Mouse (Mus musculus): ENCODE measurements around the gene Gper1.

Gene Gper1

DNA sequence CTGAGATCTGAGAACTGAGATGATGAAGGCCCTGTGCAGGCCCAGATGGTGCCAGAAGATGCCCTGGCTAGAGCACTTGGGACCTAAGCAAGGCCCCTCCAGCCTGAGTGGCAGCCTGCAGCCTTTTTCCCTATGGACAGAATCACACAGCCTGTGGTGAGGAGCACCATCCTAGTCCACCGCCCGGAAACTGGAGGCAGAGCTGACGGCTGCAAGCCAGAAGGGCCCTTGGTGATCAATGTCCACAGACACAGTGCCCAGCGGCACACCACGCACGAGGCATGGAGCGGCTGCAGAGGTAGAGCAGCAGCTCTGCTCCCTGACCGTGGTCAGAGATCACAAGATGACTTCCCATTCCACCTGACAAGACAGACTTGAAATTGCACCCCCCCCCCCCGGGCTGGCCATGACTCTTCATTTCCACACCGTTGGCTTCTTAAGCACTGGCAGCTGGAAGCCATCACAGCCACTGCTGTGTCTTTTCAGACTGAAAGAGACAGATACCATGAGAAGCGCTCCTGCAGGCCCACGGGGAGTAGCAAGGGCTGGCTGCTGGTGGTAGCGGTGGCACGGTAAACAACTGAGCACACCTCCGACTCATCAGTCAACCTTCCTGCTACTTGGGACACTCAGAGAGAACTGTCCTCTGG lies 11.2 kb upstream of the Gper1 start:
- peak; percentile 30 for DNase-seq

DNA sequence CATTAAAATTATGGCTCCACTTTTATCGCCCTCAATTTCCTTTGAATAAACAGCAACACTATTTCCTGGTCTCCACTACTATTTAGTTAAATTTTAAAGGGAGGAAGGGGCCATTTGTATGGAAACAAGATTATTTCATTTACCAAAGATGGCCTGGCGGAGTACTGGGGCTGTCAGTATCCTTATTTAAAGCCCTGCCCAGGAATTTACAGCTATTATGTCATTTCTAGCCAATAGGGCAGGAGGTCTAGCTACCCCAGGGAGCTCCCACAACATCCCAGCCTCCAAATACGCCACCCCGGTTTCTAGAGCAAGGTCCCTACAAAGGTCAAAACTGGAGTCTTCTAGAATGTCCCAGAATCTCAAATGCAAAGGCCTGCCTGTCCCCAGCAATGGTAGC lies 9.4 kb upstream of the Gper1 start:
- DNase-seq, result no peak

DNA sequence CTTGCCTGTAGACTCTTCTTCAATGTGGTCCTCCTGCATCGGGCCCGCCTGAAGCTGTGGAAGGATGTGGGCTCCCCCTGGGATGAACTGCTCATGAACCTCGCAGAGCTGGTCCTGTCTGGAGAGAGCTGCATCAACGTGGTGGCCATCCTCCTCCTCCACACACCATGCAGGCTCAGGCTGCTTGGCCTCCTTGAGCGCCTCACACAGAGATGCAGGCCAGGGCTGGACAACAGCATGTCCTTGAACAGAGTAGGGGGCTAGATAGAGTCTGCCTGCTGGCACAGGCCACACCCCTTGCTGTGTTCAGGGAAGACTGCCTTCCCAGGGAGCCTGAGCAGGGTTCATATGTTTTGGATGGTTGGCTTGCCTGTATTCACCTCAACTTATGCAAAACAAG lies 8.0 kb upstream of the Gper1 start:
- no peak for DNase-seq

DNA sequence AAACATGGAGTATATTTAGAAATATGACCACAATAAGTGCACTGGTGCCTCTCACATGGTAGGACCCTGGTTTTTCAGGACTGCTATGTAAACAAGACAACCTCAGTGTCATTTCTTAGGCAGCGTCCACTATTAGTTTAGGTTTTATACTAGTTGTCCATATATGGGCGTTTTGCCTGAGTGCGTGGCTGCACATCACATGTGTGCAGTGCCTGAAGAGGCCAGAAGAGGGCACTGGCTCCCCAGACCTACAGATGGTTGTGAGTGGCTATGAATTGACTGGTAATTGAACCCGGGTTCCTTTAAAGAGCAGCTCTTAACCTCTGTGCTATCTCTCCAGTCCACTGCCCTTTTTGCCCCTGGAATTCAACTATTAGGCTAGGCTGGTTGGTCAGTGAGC lies 6.0 kb upstream of the Gper1 start:
- no peak for DNase-seq

DNA sequence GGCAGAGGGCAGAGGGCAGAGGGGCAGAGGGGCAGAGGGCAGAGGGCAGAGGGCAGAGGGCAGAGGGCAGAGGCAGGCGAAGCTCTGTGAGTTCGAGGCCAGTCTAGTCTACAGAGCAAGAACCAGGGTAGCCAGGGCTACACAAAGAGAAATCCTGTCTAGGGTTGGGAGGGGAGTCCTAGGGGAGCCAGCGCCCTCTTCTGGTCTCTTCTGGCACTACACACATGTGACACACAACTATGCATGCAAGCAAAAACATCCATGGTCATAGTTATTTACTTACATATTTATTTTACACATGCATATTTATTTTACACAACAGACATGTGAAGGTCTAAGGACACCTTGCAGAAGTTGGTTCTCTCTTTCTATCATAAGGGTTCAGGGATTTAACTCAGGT lies 5.5 kb upstream of the Gper1 start:
- no peak for DNase-seq

DNA sequence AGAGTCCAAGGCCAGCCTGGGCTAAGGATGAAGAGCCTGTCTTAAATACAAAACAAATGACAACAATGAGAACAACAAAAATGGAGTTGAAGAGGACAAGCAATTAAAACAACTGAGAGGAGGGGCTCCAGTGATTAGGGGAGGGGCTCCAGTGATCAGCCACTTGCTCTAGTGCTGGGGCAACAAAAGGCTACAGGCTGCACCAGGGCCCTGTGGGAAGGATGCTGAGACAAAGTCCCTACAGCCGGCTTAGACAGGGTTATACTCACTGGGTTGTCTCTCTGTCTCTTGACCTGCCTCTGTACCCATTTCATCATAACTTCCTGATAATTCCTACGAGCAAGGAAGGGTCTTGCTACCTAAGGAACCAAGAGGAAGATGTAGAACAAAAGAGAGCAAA lies 4.8 kb upstream of the Gper1 start:
- no peak for DNase-seq

DNA sequence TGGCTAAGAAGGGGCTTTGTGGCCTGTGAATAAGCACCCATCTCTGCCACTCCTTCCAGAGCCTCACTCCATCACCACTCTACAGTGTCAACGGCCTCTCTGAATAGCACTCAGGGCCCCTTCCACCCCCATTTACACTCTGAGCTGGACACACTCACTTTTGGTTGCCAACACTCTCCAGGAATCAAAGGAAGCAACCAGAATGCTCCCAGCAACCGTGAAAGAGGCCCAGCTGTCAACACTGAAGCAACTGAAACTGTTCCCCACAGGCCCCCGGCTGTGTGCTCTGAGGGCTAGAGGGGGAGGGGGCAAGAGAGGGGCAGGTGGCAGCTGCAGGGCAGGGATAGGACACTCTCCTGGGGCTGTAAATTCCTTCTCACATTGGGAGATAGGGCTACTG lies 4.3 kb upstream of the Gper1 start:
- DNase-seq, result no peak

DNA sequence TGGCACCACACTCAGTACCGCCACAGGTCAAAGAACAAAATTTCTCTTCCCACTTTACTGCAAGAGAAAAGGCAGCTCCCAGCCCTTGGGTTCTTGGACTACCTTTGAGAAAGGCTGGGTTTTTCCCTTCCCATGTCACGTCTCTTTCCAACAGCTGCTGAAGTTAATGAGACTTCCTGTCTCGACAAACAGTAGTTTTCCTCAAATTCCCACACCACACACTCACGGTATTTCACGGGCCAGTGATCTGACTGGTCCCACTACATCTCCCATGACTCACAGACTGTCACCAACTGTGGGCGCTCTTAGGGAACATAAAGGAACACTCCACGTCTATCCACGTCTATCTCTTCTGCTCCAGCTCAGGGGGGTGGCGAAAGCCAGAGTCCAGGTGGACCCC lies 2.2 kb downstream of the Gper1 start:
- DNase-seq, result no peak

DNA sequence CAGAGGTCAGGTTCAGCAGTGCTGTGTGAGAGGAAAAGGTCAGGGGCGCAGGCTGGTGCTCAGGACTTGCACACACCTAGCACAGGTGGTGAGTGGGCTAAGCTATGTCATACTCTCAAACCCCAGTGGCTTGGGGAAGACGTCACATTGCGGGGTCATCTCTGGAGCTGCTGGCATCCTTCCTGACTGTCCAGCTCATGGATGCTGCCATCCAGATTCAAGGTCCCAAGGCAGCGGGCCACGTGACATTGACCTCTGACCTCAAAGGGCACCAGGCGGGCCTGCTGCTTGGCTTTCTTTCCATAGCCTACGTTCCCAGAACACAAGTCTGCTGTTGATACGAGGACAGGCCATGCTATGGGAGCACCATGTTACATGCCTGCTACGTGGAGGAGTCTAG lies 4.0 kb downstream of the Gper1 start:
- DNase-seq, result no peak

DNA sequence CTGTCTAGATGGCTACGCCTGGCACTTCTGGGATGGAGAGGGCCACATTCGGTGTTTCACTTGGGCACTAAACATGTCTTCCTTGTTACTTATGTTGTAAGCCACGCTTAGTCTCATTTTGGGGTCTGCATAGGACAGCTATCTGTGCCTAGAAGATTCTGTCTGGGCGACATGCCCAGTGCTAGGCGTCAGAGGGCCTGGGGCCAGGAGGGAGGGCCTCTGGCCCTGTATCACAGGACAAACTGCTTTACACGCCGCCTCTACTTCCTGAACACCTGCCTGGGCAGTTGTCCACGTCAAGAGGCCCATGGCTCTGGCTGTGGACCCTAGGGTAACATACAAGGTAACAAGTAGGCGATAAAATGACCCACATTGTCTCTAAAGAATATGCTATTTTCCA lies 5.0 kb downstream of the Gper1 start:
- no peak for DNase-seq

DNA sequence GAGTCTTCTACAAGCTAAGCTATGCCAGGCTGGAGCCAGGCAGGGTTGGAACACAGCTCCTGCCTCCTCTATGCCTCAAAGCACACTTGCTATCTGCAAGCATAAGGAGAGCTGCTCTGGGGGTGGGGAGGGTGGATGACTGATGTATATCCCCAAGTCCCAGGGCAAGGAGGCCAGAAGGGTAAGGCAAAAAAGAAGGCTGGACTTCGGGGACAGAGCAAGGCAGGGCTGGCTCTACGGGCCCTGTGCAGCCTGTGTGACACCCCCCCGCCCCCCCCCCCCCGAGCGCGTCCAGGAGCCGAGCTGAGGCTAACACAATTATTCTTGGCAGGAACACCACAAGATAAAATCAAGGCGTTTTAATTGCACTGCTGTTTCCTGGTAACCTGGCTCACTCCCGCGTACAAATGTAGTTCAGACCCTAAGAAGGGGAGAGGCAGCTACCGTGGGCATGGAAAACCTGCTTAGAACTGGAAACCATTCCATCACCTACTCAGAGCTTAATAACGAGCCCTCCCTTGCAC lies 6.9 kb downstream of the Gper1 start:
- DNase-seq, result peak; percentile 40

DNA sequence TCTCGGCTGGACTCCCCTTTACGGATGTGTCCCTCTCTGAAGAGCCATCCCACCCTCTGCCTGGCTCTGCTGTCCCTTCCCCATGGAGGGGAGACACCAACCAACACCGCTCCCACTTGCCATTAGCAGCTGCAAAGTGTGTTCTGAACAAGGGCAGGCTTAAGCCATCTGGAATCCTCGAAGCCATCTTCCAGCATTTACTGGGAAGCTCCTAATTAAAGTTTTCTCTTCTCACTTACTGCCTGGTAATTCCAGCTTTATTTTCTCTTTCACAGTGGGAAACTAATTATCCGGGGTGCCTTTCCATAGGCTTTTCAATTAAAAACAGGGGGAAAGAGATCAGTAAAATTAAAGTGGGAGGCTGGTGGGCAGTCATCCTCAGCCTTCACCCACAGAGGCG lies 9.4 kb downstream of the Gper1 start:
- DNase-seq, result no peak

DNA sequence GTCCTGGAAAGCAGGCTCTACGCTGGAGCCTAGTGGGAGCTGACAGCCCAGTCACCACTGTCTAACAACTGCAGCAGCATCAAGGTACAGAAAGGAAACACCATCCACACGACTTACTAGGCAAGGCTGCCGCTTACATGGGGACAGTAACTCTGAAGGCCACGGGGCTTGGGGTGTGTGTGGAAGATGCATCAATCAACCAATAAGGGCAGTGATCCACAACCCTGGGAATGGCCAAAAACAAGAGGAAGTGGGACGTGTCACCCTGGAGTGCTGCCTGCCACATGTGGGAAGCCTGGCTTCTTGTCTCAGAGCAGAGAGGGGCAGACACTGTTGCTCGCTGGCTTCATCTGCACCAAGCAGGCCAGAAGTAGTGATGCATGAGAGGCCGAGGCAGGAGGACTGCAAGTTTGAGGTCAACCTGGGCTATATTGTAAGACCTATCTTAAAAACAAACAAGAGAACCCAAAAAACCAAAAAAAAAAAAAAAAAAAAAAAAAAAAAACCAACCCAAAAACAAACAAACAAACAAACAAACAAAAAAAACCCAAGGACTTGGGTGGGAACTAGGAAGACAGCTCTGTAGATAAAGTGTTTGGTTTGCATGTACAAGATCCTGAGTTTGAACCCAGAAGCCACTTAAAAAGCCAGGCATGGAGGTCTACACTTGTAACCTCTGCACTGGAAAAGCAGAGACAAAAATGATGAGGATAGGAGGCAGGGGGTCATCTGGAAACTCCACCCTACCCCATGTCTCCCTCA lies 10.0 kb downstream of the Gper1 start:
- DNase-seq, result no peak

DNA sequence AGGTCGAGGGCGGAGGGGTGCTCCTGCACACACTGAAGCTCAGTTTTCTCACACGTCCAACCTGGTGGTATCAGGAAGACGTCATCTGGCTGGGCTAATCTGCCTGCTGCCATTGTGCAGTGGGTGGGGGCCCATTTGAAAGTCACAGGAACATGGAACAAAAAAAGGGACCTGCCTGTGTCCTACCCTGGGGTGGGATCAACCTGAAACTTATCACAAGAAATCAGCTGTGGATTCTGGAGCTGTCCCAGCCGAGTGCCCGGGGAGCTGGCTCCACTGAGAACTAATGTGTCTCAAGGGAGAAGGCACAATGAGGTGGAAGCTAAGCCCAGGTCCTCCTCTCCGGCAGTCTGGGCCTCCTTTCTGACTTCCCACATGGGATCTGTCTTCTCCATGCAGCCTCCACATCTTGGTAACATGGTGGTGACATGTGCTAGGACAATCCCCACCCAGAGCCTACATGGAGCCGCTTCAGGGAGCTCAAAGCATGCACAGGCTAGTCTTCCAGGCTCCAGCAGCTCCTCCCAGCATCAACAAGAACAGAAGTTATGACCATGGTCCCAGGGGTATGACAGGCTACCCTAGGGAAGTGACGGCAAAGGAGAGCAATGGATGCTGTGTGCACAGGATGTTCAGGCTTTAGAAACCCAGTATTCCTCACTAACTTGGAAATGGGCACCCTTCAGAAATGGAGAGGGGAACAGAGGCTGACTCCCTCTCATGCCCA lies 11.1 kb downstream of the Gper1 start:
- DNase-seq, result no peak

DNA sequence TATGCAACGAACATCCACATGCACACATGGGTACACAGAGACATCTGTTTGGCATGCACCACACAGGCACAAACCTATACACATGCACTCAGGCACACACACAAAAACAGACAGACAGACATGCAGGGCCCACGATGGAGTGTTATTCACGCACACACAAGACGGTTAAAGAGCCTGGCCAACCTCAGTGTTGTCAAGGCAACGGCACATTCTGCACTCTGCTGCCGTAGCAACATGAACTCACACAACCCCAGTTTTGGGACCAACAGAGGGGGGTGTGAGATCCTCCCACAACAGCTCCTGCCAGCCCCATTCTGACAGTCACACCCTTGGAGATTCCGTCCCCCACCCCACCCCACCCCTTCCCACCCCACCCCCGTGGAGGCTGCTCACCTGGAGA lies 12.0 kb downstream of the Gper1 start:
- DNase-seq, result no peak

DNA sequence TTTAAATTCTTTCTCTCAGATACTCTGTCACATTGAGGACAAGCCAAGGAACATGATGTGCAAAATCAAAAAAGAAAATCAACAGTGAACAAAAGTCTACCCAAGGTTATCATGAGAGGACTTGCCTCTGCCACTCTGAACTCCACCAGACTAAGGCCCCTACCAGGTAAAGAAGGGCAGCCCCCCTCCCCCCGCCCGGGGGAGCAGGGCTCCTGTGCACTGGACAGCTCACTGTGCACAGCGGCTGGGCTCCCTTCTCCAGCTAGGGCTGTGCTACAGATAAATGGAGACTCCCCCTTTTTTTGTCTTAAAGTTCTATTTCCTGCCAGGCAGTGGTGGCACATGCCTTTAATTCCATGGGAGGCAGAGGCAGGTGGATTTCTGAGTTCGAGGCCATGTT lies 14.8 kb downstream of the Gper1 start:
- DNase-seq, result no peak

DNA sequence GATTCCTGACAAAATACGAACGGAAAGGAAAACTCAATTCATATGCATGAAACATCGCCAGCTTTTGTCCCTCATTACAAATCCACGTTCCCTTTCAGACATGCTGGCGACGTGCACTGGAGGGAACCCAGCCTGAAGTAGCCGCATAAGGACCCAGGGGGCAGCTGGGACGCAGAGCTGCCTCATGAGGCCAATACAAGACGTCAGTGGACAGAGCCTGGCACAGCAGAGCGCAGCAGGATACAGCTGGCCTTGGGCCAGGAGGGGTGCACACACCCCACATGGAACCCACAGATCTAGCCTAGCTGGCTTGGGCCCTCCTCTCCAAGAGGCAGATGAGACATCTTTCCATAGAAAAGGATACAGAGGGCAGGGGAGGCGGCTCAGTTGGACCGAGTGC lies 15.5 kb downstream of the Gper1 start:
- DNase-seq, result no peak

DNA sequence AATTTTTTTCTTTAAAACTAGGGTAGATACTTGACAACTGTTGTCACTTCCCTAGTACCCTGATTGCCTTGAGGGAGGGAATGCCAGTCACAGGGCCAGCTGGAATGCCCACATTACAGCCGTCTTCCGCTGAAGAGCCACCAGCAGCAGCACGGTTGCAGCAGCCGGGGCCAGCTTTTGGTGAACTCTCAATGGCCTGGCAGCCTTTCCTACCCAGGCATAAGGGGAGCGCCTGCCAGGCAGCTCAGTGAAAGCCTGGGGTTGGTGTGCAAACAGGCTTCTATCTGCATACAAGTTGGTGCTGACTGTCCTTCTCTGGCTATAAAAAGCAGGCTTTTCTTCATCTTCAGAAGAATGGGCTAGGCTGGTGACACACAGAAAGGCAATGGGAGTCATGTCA lies 17.5 kb downstream of the Gper1 start:
- no peak for DNase-seq

DNA sequence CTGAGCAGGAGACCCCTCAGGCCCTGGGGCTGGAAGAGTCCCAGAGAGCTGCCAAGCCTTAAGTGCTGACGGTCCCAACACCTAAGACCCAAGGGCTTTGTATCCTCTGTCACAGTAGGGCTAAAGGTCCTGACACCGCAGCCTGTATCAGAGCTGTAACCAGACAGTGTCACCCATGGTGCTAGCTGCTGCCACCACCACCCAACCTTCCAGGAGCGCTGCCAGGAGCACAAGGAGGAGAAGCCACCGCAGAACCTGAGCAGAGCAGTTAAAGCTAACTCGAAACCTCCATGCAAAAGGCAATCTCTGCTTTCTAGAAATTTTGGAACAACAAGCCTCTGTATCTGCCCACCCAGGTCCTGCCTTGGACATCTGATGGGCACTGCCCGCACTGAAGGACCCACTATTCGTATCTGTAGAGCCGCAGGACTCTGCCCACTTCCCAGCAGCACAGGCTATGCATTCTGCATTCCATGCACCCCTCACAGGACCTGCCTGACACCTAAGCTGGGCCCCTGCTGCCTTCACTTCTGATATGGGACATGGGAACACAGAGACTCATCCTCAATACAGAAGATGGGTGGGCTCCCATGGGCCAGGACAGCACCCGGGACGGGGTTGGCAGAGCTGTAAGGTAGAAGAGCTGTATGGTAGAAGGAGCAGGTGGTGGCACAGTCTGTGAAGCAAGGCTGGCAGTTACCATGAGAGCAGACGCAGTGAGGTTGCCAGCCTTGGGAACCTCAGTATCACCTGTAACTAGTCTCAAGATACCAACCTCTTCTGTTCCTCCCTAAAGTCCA lies 18.2 kb downstream of the Gper1 start:
- DNase-seq, result no peak

DNA sequence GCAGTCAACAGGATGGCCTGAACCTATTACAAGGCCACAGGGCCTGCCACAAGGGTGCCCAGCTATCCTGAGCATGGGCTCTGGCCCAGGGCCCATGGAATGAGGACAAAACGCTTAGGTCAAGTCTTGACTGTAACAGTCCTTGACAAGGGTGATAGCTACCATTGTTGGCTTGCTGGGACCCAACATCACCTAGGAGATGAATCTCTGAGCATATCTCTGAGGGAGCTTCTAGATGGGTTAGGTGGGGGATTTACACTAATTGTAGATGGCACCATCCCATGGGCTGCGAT lies 18.7 kb downstream of the Gper1 start:
- DNase-seq, result no peak

DNA sequence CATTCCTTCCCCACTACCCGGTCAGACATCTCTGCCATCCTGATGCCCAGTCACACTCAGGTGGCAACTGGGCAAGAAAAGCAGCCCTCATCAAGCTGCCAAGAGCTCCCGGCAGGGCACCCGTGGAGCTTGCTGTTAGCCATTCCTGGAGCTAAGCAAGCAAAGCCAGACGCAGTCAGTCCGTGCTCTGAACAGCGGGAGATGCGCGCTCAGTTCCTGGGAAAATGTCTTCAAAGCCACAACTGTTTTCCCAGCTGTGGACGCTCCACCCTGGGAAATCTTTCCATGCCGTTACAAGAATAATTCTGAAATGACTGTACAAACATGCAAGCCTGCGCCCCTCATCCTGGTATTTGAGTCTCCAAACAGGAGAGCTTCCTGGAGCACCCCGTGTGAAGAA lies 19.5 kb downstream of the Gper1 start:
- no peak for DNase-seq

DNA sequence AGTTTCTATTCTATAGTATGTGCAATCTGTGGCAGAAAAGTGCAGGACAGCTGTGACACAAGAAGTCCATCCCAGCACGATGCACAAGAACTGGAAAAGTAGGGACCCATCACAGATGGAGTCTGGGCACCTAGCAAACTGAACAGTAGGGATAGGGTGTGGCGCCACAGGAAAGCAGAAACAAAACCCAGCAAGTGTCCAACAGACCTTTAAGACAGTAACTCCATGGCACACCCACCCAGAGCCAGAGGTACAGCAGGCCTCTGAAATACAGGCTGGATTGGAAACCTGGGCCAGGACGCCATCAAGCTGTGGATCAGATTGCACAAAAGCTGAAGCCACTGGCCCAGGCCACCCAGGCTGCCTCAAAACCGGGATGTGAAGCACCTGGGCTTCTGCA lies 20.0 kb downstream of the Gper1 start:
- no peak for DNase-seq

DNA sequence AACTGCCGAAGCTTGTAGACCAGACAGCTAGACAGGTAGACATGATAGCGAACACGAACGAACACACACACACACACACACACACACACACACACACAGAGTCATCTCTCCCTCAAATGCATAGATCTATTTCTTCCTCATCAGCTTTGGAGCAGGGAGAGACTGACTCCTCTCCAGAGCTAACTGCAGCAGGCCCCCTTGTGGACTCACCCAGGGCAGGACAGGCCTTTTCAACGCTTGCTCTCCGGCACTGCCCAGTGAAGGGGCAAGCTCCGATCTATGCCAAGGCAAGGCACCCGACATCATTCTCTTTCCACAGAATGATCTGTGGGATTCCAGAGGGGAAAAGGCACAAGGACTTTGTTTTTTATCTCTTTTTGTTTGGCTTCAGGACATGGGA lies 22.3 kb downstream of the Gper1 start:
- no peak for DNase-seq
